Mouse (Mus musculus) C2C12 (cell line): ENCODE data around the gene Rims3.

ENCODE experiments used
- CTCF ChIP-seq: IDR thresholded peaks from one replicate; pipeline ENCODE4 v1.5.1; 2011; ENCODE audit not compliant: control insufficient read depth, insufficient read depth, insufficient read length
- MAX ChIP-seq: IDR thresholded peaks from one replicate; pipeline ENCODE4 v1.6.1; 2011; ENCODE audit warnings: mild to moderate bottlenecking, control low read depth
- MYOG ChIP-seq: IDR thresholded peaks from one replicate; pipeline ENCODE4 v1.6.1; 2011; ENCODE audit not compliant: control insufficient read depth, insufficient read length; ENCODE audit errors: extremely low read depth
- USF1 ChIP-seq: IDR thresholded peaks from one replicate; pipeline ENCODE4 v1.6.1; 2011; ENCODE audit warnings: low read depth, mild to moderate bottlenecking, control low read depth, moderate library complexity

- TF ChIP-seq CTCF = no peak
- no peak for TF ChIP-seq MYOG
- TF ChIP-seq MAX = no peak
- TF ChIP-seq USF1 = no peak
Measured at GRCm38 (mm10) chr4:120831472-120831871, 23.1 kb upstream of the Rims3 start, which contains the start of gene Nfyc.
